Mouse (Mus musculus): ENCODE results near the gene Arhgap6.
A peak's percentile ranks its signal among the peaks of the same experiment; 100 is the strongest.

The Arhgap6 gene

GRCm38 (mm10) chrX:168794974-168795858 lies at the start of gene Arhgap6:
TSS of gene Arhgap6 (plus strand) at chrX:168795099.
- no peak for DNase-seq

- no peak for DNase-seq
These were observed 47.9 kb upstream of the Arhgap6 start for GRCm38 (mm10) chrX:168747011-168747410.

- no peak for DNase-seq
These were observed 1.3 kb downstream of the Arhgap6 start for GRCm38 (mm10) chrX:168795859-168796848.

GRCm38 (mm10) chrX:168804677-168805076 lies 9.8 kb downstream of the Arhgap6 start:
- DNase-seq: no peak

GRCm38 (mm10) chrX:168810513-168811265 lies 15.8 kb downstream of the Arhgap6 start:
- no peak for DNase-seq

- no peak for DNase-seq
These were observed 24.0 kb downstream of the Arhgap6 start for GRCm38 (mm10) chrX:168818858-168819257.

- no peak for DNase-seq
These were observed 29.3 kb downstream of the Arhgap6 start for GRCm38 (mm10) chrX:168824166-168824565.

GRCm38 (mm10) chrX:168832343-168832742 lies 37.4 kb downstream of the Arhgap6 start:
- no peak for DNase-seq

GRCm38 (mm10) chrX:168848062-168848461 lies 53.2 kb downstream of the Arhgap6 start:
- no peak for DNase-seq

- DNase-seq: no peak
These were observed 79.8 kb downstream of the Arhgap6 start for GRCm38 (mm10) chrX:168874688-168875087.

GRCm38 (mm10) chrX:168903557-168903956 lies 108.7 kb downstream of the Arhgap6 start:
- no peak for DNase-seq

- no peak for DNase-seq
These were observed 109.2 kb downstream of the Arhgap6 start for GRCm38 (mm10) chrX:168904086-168904485.

GRCm38 (mm10) chrX:168907586-168907985 lies 112.7 kb downstream of the Arhgap6 start:
- no peak for DNase-seq

GRCm38 (mm10) chrX:168913519-168913918 lies 118.6 kb downstream of the Arhgap6 start:
- no peak for DNase-seq

- no peak for DNase-seq
These were observed 126.0 kb downstream of the Arhgap6 start for GRCm38 (mm10) chrX:168920942-168921341.

GRCm38 (mm10) chrX:168932420-168932819 lies 137.5 kb downstream of the Arhgap6 start:
- DNase-seq: no peak

GRCm38 (mm10) chrX:168935447-168935846 lies 140.5 kb downstream of the Arhgap6 start:
- DNase-seq: peak; percentile 3

GRCm38 (mm10) chrX:168937941-168938340 lies 143.0 kb downstream of the Arhgap6 start:
- DNase-seq: peak; percentile 5

GRCm38 (mm10) chrX:168941684-168942083 lies 146.8 kb downstream of the Arhgap6 start:
- DNase-seq: no peak

- no peak for DNase-seq
These were observed 148.3 kb downstream of the Arhgap6 start for GRCm38 (mm10) chrX:168943217-168943616.

- DNase-seq: no peak
These were observed 180.5 kb downstream of the Arhgap6 start for GRCm38 (mm10) chrX:168975444-168975843.

GRCm38 (mm10) chrX:168977776-168978175 lies 182.9 kb downstream of the Arhgap6 start:
- DNase-seq: no peak

GRCm38 (mm10) chrX:168980370-168980769 lies 185.5 kb downstream of the Arhgap6 start:
- DNase-seq: no peak
